8 mouse cellular contexts compared by ENCODE assay signal in genomic region chr3:88141787-88142523, GRCm38 (mm10). TPM values are rescaled to one million over a fixed set of nuclear protein-coding genes. Genes with fewer than 3 reads are reported as not detected.
DNase-seq lines count a peak whose midpoint lies in the region; ATAC-seq lines count a peak whose summit lies in the region.

Gene Mef2d, plus strand, starts transcription at chr3:88142372.

- peak within 1 kb of the TSS; percentile 95 for H3K27ac ChIP-seq in hindbrain, embryonic 11.5 days (ENCODE audit: low read depth, low read length)

- no peaks in the 10 kb centered on the region for H3K9me3 ChIP-seq in hindbrain, embryonic 11.5 days (ENCODE audit: control insufficient read depth, low read length)

- H3K27me3 ChIP-seq in hindbrain, embryonic 11.5 days (ENCODE audit: control insufficient read depth, insufficient read depth, low read length) = peaks cover 22% of the 10 kb centered on the region

- peak within 1 kb of the TSS; percentile 88 for H3K9ac ChIP-seq in hindbrain, embryonic 11.5 days (ENCODE audit: low read depth, low read length)

- H3K4me1 ChIP-seq in hindbrain, embryonic 11.5 days (replicated peaks; ENCODE audit: control insufficient read depth, insufficient read depth, low read length) = peaks cover 27% of the 10 kb centered on the region

- no peaks in the 10 kb centered on the region for H3K36me3 ChIP-seq in hindbrain, embryonic 11.5 days (ENCODE audit: control insufficient read depth, insufficient read depth, low read length)

- peak within 1 kb of the TSS; percentile 96 for H3K4me2 ChIP-seq in hindbrain, embryonic 11.5 days (replicated peaks; ENCODE audit: low read depth, low read length)

- DNase-seq in Muller cell, postnatal 12 days (ENCODE audit: inconsistent ontology term) = peak; percentile 99
- DNase-seq in cerebellum, adult 9-11 months = peak; percentile 97
- DNase-seq in frontal cortex, adult 2 months (ENCODE audit: extremely low spot score in 1 of 2, low spot score in 1 of 2) = peak; percentile 89 to 94
- peak; percentile 98 for DNase-seq in hindbrain, embryonic 11.5 days (ENCODE audit: low spot score)
- DNase-seq in layer of hippocampus, postnatal 10 days (ENCODE audit: low spot score in 2 of 2) = peak; percentile 90 to 95
- DNase-seq in lung, postnatal 10 days = peak; percentile 98
- DNase-seq in ovary, postnatal 36 days (ENCODE audit: low spot score) = peak; percentile 96
- peak; percentile 96 for DNase-seq in thymus, postnatal 25 days

- under 1% methylated on average over 35 of the region's 52 CpGs for WGBS in hindbrain, embryonic 11.5 days

- peak within 1 kb of the TSS; percentile 88 for H3K4me3 ChIP-seq in hindbrain, embryonic 11.5 days (ENCODE audit: low read depth, low read length)

- peak; percentile 90 for ATAC-seq in hindbrain, embryonic 11.5 days (ENCODE audit: low FRiP score)

RNA-seq across cellular contexts. Expression of gene Mef2d, which starts in this region (rescaled TPM):
- polyA plus RNA-seq in frontal cortex, adult 2 months (2012; rRNA removed) = 137 and 138 TPM in 2 replicates
- polyA plus RNA-seq in hindbrain, embryonic 11.5 days (2014; fragmentation: Nextera tagmentation; extraction: Ambion mirVana) = 12.0 and 12.3 TPM in 2 replicates
- 100 to 1,000 TPM; 125 to 126 TPM for total RNA-seq in layer of hippocampus, postnatal 10 days (2021)

Comparison
In these comparisons a context has a peak if more than half of its experiments do, and no peak if none do; other contexts are left out.
1. Peak in every context shown above with its lines: DNase-seq, ATAC-seq, H3K4me3 ChIP-seq and H3K27ac ChIP-seq.
2. RNA of gene Mef2d (polyA plus RNA-seq): 137 to 138 TPM in frontal cortex, adult 2 months; 12.0 to 12.3 TPM in hindbrain, embryonic 11.5 days; every median in the first group is over 10 times any median in the second.